Mouse (Mus musculus): ENCODE data around the gene Calr3. TPM values are rescaled to one million over a fixed set of nuclear protein-coding genes. Genes with fewer than 3 reads are reported as not detected.

The Calr3 gene
- total and polyA plus RNA-seq, 3 experiments, result 5.7 to 25.1 (median 20.3) TPM

DNA sequence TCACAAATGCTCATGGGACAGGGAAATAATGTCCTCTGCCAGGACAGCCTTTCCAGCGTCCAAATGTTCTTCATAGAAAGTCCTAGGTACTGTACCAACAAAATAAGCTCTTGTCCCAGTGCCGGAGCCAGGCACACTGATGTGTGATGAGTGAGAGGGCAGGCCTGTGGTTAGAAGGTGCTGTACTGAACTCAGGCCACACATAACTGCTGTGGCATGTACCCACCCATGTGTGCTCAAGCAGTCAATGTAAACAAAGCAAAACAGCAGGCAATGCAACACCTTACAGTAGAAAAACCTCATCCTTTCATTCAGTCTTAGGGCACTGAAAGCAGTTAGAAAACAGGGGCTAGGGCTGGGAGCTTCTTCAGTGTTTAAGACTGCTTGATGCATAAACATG is 57.9 kb downstream of the Calr3 start:
- 87% methylated on average over 2 of the region's 2 CpGs for WGBS
- no peak for TF ChIP-seq EP300 (IDR thresholded peaks at IDR 0.05; ENCODE audit: insufficient read depth, low read depth, low read length)
- no peak for TF ChIP-seq CTCF (IDR thresholded peaks at IDR 0.05)
- TF ChIP-seq POLR2A (IDR thresholded peaks at IDR 0.05; ENCODE audit: insufficient read depth, low read depth, low read length), result no peak
- no peak overlapping the region for H3K27ac ChIP-seq
- H3K9ac ChIP-seq (ENCODE audit: low read depth, low read length), result no peak overlapping the region
- H3K4me1 ChIP-seq (ENCODE audit: control insufficient read depth, insufficient read depth, low read length), result no peaks in the 10 kb centered on the region
- H3K4me3 ChIP-seq, result no peak overlapping the region
- H3K36me3 ChIP-seq (ENCODE audit: control insufficient read depth, insufficient read depth, low read length), result peaks cover 3% of the 10 kb centered on the region
- no peak for DNase-seq
- H3K27me3 ChIP-seq (ENCODE audit: control insufficient read depth, insufficient read depth, low read length), result no peaks in the 10 kb centered on the region
- H3K79me2 ChIP-seq (replicated peaks; ENCODE audit: control insufficient read depth, insufficient read depth, low read length), result no peaks in the 10 kb centered on the region
- intact Hi-C loops (cut with DNase I), result no loop called here

DNA sequence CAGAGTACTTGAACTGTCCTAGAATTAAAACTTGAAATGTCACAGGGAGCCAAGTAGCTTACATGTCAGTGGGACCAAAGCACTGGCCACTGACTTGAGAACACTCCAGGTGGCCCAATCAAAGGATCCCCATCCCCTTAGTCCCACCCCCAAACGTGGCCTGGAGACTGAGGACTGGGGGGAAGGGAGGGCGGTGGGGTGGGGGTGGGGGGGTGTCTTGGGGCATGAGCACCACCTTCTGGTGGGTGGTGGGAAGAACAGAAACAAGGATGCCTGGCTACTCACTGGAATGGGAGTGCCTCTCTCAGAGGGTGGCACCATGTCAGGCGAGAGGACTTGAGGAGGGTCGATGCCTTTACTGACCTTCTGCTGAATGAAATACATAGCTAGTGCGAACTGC is 61.3 kb downstream of the Calr3 start:
- no peak overlapping the region for H3K4me3 ChIP-seq
- no peaks in the 10 kb centered on the region for H3K79me2 ChIP-seq (replicated peaks; ENCODE audit: control insufficient read depth, insufficient read depth, low read length)
- WGBS, result 54% methylated on average over 5 of the region's 5 CpGs
- intact Hi-C loops (cut with DNase I), result no loop called here
- no peaks in the 10 kb centered on the region for H3K4me1 ChIP-seq (ENCODE audit: control insufficient read depth, insufficient read depth, low read length)
- H3K27me3 ChIP-seq (ENCODE audit: control insufficient read depth, insufficient read depth, low read length), result no peaks in the 10 kb centered on the region
- peak; percentile 63 for TF ChIP-seq CTCF (IDR thresholded peaks at IDR 0.05)
- TF ChIP-seq EP300 (IDR thresholded peaks at IDR 0.05; ENCODE audit: insufficient read depth, low read depth, low read length), result no peak
- TF ChIP-seq POLR2A (IDR thresholded peaks at IDR 0.05; ENCODE audit: insufficient read depth, low read depth, low read length), result no peak
- no peak for DNase-seq
- H3K9ac ChIP-seq (ENCODE audit: low read depth, low read length), result no peak overlapping the region
- no peak overlapping the region for H3K27ac ChIP-seq
- peaks cover under 1% of the 10 kb centered on the region; the same call in 1 of the 2 replicates for H3K36me3 ChIP-seq (ENCODE audit: control insufficient read depth, insufficient read depth, low read length)

DNA sequence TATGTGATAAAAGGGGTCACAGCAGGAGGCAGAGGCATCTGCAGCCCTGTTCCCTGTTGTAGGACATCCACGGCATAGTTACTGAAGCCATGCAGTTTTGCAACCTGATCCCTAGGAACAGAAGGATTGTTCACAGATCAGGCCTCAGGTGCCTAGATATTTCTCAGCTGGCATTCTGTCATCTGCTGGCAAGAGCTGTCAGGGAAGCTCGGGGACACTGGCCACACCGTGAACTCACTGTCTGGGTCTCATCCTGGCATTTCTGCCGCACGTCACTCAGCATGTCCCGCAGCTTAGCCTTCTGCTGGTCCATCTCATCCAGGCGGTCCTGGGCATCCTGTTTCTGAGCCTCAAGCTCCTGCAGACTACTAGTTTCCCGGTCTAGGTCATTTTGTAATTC is 63.0 kb downstream of the Calr3 start:
- H3K27me3 ChIP-seq (ENCODE audit: control insufficient read depth, insufficient read depth, low read length), result no peaks in the 10 kb centered on the region
- H3K79me2 ChIP-seq (replicated peaks; ENCODE audit: control insufficient read depth, insufficient read depth, low read length), result no peaks in the 10 kb centered on the region
- H3K36me3 ChIP-seq (ENCODE audit: control insufficient read depth, insufficient read depth, low read length), result no peaks in the 10 kb centered on the region
- no peak overlapping the region for H3K9ac ChIP-seq (ENCODE audit: low read depth, low read length)
- H3K4me3 ChIP-seq, result no peak overlapping the region
- no peak for TF ChIP-seq POLR2A (IDR thresholded peaks at IDR 0.05; ENCODE audit: insufficient read depth, low read depth, low read length)
- no peak for DNase-seq
- no peaks in the 10 kb centered on the region for H3K4me1 ChIP-seq (ENCODE audit: control insufficient read depth, insufficient read depth, low read length)
- intact Hi-C loops (cut with DNase I), result no loop called here
- WGBS, result 87% methylated on average over 8 of the region's 8 CpGs
- no peak overlapping the region for H3K27ac ChIP-seq

GRCm38 (mm10) chr8:72376900-72377299 is 66.8 kb downstream of the Calr3 start:
- Histone ChIP-seq H3K9ac (ENCODE audit: low read depth, low read length) (no peak overlapping the region), H3K27me3 (ENCODE audit: control insufficient read depth, insufficient read depth, low read length) (no peaks in the 10 kb centered on the region), H3K79me2 (replicated peaks; ENCODE audit: control insufficient read depth, insufficient read depth, low read length) (no peaks in the 10 kb centered on the region), H3K4me1 (ENCODE audit: control insufficient read depth, insufficient read depth, low read length) (no peaks in the 10 kb centered on the region), H3K36me3 (ENCODE audit: control insufficient read depth, insufficient read depth, low read length) (no peaks in the 10 kb centered on the region), H3K4me3 (no peak overlapping the region), H3K27ac (no peak overlapping the region)
- TF ChIP-seq CTCF (IDR thresholded peaks at IDR 0.05) (no peak), POLR2A (IDR thresholded peaks at IDR 0.05; ENCODE audit: insufficient read depth, low read depth, low read length) (no peak), EP300 (IDR thresholded peaks at IDR 0.05; ENCODE audit: insufficient read depth, low read depth, low read length) (no peak)
- WGBS, result 62% methylated on average over 2 of the region's 2 CpGs
- intact Hi-C loops (cut with DNase I), result no loop called here
- DNase-seq, result no peak

- Histone ChIP-seq H3K4me3 (no peak overlapping the region), H3K4me1 (ENCODE audit: control insufficient read depth, insufficient read depth, low read length) (no peaks in the 10 kb centered on the region), H3K36me3 (ENCODE audit: control insufficient read depth, insufficient read depth, low read length) (no peaks in the 10 kb centered on the region), H3K27ac (no peak overlapping the region), H3K9ac (ENCODE audit: low read depth, low read length) (no peak overlapping the region), H3K27me3 (ENCODE audit: control insufficient read depth, insufficient read depth, low read length) (no peaks in the 10 kb centered on the region), H3K79me2 (replicated peaks; ENCODE audit: control insufficient read depth, insufficient read depth, low read length) (no peaks in the 10 kb centered on the region)
- TF ChIP-seq POLR2A (IDR thresholded peaks at IDR 0.05; ENCODE audit: insufficient read depth, low read depth, low read length) (no peak), EP300 (IDR thresholded peaks at IDR 0.05; ENCODE audit: insufficient read depth, low read depth, low read length) (no peak), CTCF (IDR thresholded peaks at IDR 0.05) (no peak)
- 91% methylated on average over 5 of the region's 5 CpGs for WGBS
- intact Hi-C loops (cut with DNase I), result no loop called here
- DNase-seq, result no peak
Observed at GRCm38 (mm10) chr8:72376309-72376708, 67.4 kb downstream of the Calr3 start.

- no peaks in the 10 kb centered on the region for H3K4me1 ChIP-seq (ENCODE audit: control insufficient read depth, insufficient read depth, low read length)
- no peak overlapping the region for H3K27ac ChIP-seq
- intact Hi-C loops (cut with DNase I), result no loop called here
- H3K36me3 ChIP-seq (ENCODE audit: control insufficient read depth, insufficient read depth, low read length), result no peaks in the 10 kb centered on the region
- H3K9ac ChIP-seq (ENCODE audit: low read depth, low read length), result no peak overlapping the region
- TF ChIP-seq CTCF (IDR thresholded peaks at IDR 0.05) (no peak), POLR2A (IDR thresholded peaks at IDR 0.05; ENCODE audit: insufficient read depth, low read depth, low read length) (no peak), EP300 (IDR thresholded peaks at IDR 0.05; ENCODE audit: insufficient read depth, low read depth, low read length) (no peak)
- no peak overlapping the region for H3K4me3 ChIP-seq
- WGBS, result 46% methylated on average over 5 of the region's 5 CpGs
- H3K79me2 ChIP-seq (replicated peaks; ENCODE audit: control insufficient read depth, insufficient read depth, low read length), result no peaks in the 10 kb centered on the region
- no peaks in the 10 kb centered on the region for H3K27me3 ChIP-seq (ENCODE audit: control insufficient read depth, insufficient read depth, low read length)
- no peak for DNase-seq
Observed at GRCm38 (mm10) chr8:72375161-72375560, 68.5 kb downstream of the Calr3 start.

Small RNA genes within 50 kb of the gene (microRNA-seq; reads per million reads assigned to microRNA genes)
- 1.5 to 2.2 reads per million in 2 experiments for gene Mir7068

Other genes starting within 250 kb of the Calr3 start
- 1 to 10 TPM in 1 of 2 experiments, under 1 TPM in 1; 0.66 to 1.5 TPM for gene Cib3, start 231.0 kb downstream of the Calr3 start, total RNA-seq (2021)
- 1.1 TPM in 2 replicates for gene Cib3, start 231.0 kb downstream of the Calr3 start, polyA plus RNA-seq (2012; rRNA removed)
- not detected for gene Gm11034, start 230.2 kb downstream of the Calr3 start, total RNA-seq (2021)
- gene Gm11034, start 230.2 kb downstream of the Calr3 start, polyA plus RNA-seq (2012; rRNA removed), result not detected in 2 replicates
- gene Fam32a, start 224.1 kb downstream of the Calr3 start, total RNA-seq (2021), result 10 to 100 TPM; 21.4 to 23.2 TPM
- gene Fam32a, start 224.1 kb downstream of the Calr3 start, polyA plus RNA-seq (2012; rRNA removed), result 21.2 and 29.9 TPM in 2 replicates
- gene Ap1m1, start 203.9 kb downstream of the Calr3 start, total RNA-seq (2021), result 10 to 100 TPM; 44.6 to 48.8 TPM
- gene Ap1m1, start 203.9 kb downstream of the Calr3 start, polyA plus RNA-seq (2012; rRNA removed), result 74.3 and 77.0 TPM in 2 replicates
- 1 to 10 TPM; 6.7 to 8.5 TPM for gene Gm10282, start 138.6 kb downstream of the Calr3 start, total RNA-seq (2021)
- gene Gm10282, start 138.6 kb downstream of the Calr3 start, polyA plus RNA-seq (2012; rRNA removed), result 1.1 and 2.9 TPM in 2 replicates
- gene Klf2, start 124.8 kb downstream of the Calr3 start, total RNA-seq (2021), result 10 to 100 TPM; 76.0 to 92.7 TPM
- gene Klf2, start 124.8 kb downstream of the Calr3 start, polyA plus RNA-seq (2012; rRNA removed), result 21.1 and 42.6 TPM in 2 replicates
- gene Eps15l1, start 22.4 kb downstream of the Calr3 start, total RNA-seq (2021), result 10 to 100 TPM; 36.2 to 39.6 TPM
- gene Eps15l1, start 22.4 kb downstream of the Calr3 start, polyA plus RNA-seq (2012; rRNA removed), result 34.0 and 46.4 TPM in 2 replicates
- gene 1700030K09Rik, start within 50 bp of the Calr3 start, total RNA-seq (2021), result 1 to 10 TPM; 4.0 to 4.7 TPM
- 5.0 and 5.7 TPM in 2 replicates for gene 1700030K09Rik, start within 50 bp of the Calr3 start, polyA plus RNA-seq (2012; rRNA removed)
- gene Cherp, start 31.4 kb upstream of the Calr3 start, total RNA-seq (2021), result 10 to 100 TPM; 38.7 to 40.0 TPM
- gene Cherp, start 31.4 kb upstream of the Calr3 start, polyA plus RNA-seq (2012; rRNA removed), result 22.3 and 25.4 TPM in 2 replicates
- gene Slc35e1, start 48.7 kb upstream of the Calr3 start, total RNA-seq (2021), result 10 to 100 TPM; 68.0 to 85.7 TPM
- 83.2 and 110 TPM in 2 replicates for gene Slc35e1, start 48.7 kb upstream of the Calr3 start, polyA plus RNA-seq (2012; rRNA removed)
- 1 to 10 TPM; 9.3 to 9.5 TPM for gene Med26, start 104.4 kb upstream of the Calr3 start, total RNA-seq (2021)
- 6.9 and 7.0 TPM in 2 replicates for gene Med26, start 104.4 kb upstream of the Calr3 start, polyA plus RNA-seq (2012; rRNA removed)
- 100 to 1,000 TPM; 114 to 142 TPM for gene Smim7, start 127.2 kb upstream of the Calr3 start, total RNA-seq (2021)
- 53.7 and 80.1 TPM in 2 replicates for gene Smim7, start 127.2 kb upstream of the Calr3 start, polyA plus RNA-seq (2012; rRNA removed)
- 100 to 1,000 TPM; 409 to 486 TPM for gene Tmem38a, start 128.2 kb upstream of the Calr3 start, total RNA-seq (2021)
- gene Tmem38a, start 128.2 kb upstream of the Calr3 start, polyA plus RNA-seq (2012; rRNA removed), result 611 and 917 TPM in 2 replicates
- gene Nwd1, start 202.8 kb upstream of the Calr3 start, total RNA-seq (2021), result under 1 TPM; 0.25 to 0.29 TPM
- 0.18 and 0.27 TPM in 2 replicates for gene Nwd1, start 202.8 kb upstream of the Calr3 start, polyA plus RNA-seq (2012; rRNA removed)